Comparison of ENCODE assay signal across 8 mouse cellular contexts in the genomic region with DNA sequence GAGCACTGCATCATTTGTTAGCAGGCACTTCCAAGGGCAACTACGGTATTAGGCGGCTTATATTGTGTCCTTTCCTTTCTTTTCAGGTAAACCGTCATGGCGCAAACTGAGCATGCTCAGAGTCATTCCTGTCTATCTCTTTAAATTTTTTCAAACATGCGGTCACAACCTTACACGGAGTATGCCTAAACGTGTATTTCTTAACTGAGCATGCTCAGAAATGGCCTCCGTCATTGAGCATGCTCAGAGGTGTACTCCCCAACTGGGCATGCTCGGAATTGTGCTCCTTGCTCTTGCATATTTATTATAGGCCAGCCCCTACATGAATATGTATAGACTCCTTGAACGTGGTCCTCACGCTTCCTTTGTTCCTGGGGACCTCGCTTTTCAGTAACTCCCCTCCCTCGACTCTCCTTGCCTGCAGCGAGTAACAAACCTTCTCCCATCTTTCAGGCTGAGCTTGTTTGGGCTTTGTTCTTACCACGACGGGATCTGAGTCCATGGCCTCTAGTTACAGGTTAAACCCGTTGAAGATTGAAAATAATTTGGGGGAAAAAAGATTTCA. TPM values are rescaled to one million over a fixed set of nuclear protein-coding genes. Genes with fewer than 3 reads are reported as not detected.
DNase-seq lines count a peak whose midpoint lies in the region; ATAC-seq and TF ChIP-seq lines count a peak whose summit lies in the region.

No protein-coding gene starts in this region.

- DNase-seq in CH12.LX (ENCODE audit: extremely low read depth) = peak; percentile 91
- DNase-seq in c-Kit-negative CD71-positive TER-119-positive erythroid progenitor cells, embryonic 14.5 days (ENCODE audit: low read depth, low spot score) = peak; percentile 60
- DNase-seq in fibroblast of lung, adult 2 months (ENCODE audit: low read depth) = peak; percentile 69
- DNase-seq in kidney, postnatal 14 days = peak; percentile 91
- peak; percentile 93 for DNase-seq in naive thymus-derived CD4-positive, alpha-beta T cell, adult 2 months (ENCODE audit: low read depth)
- peak; percentile 75 for DNase-seq in stomach, postnatal 0 days (ENCODE audit: low spot score)

- no peak for TF ChIP-seq CTCF in CH12.LX (conservative IDR thresholded peaks at IDR 0.05 in 1 of 2, IDR thresholded peaks at IDR 0.05 in 1 of 2; ENCODE audit: low read depth in 2 of 2, low read length in 2 of 2)
- TF ChIP-seq CTCF in stomach, postnatal 0 days (IDR thresholded peaks at IDR 0.05; ENCODE audit: low read depth) = peak; percentile 21; the same call in 1 of the 2 replicates

- peak overlapping the region; percentile 49 to 65 (median 58) for H3K4me3 ChIP-seq in CH12.LX (replicated peaks in 1 of 3; ENCODE audit: low read depth in 2 of 3, low read length in 2 of 3, poor library complexity in 1 of 3)
- peak overlapping the region; percentile 38 to 39; a peak in 3 of 4 replicates for H3K4me3 ChIP-seq in heart, embryonic 14.5 days (ENCODE audit: control insufficient read depth in 1 of 2, insufficient read depth in 1 of 2, low read depth in 1 of 2, low read length in 2 of 2)
- H3K4me3 ChIP-seq in liver, embryonic 12.5 days = peak overlapping the region; percentile 51
- peak overlapping the region; percentile 31 for H3K4me3 ChIP-seq in stomach, postnatal 0 days (ENCODE audit: low read depth, low read length)

- H3K27me3 ChIP-seq in CH12.LX (replicated peaks) = no peaks in the 10 kb centered on the region
- H3K27me3 ChIP-seq in heart, embryonic 14.5 days (ENCODE audit: control insufficient read depth, insufficient read depth, low read length) = peaks cover 5% of the 10 kb centered on the region
- H3K27me3 ChIP-seq in liver, embryonic 12.5 days (replicated peaks) = no peaks in the 10 kb centered on the region
- no peaks in the 10 kb centered on the region for H3K27me3 ChIP-seq in stomach, postnatal 0 days (ENCODE audit: control insufficient read depth, insufficient read depth, low read length)

- peak overlapping the region; percentile 73 for H3K27ac ChIP-seq in CH12.LX (ENCODE audit: insufficient read depth, low read depth)
- H3K27ac ChIP-seq in heart, embryonic 14.5 days (replicated peaks in 1 of 2; ENCODE audit: control insufficient read depth in 1 of 2, insufficient read depth in 1 of 2, low read depth in 2 of 2, low read length in 2 of 2) = peak overlapping the region; percentile 78 to 89
- H3K27ac ChIP-seq in liver, embryonic 12.5 days = peak overlapping the region; percentile 86
- peak overlapping the region; percentile 79 for H3K27ac ChIP-seq in stomach, postnatal 0 days (replicated peaks)

- H3K9ac ChIP-seq in CH12.LX (ENCODE audit: insufficient read depth, low read depth) = peak overlapping the region; percentile 76
- peak overlapping the region; percentile 54 for H3K9ac ChIP-seq in heart, embryonic 14.5 days (ENCODE audit: low read length)
- H3K9ac ChIP-seq in liver, embryonic 12.5 days = peak overlapping the region; percentile 62
- peak overlapping the region; percentile 31; the same call in 1 of the 2 replicates for H3K9ac ChIP-seq in stomach, postnatal 0 days (ENCODE audit: low read length)

- ATAC-seq in heart, embryonic 14.5 days (ENCODE audit: insufficient number of reproducible peaks, insufficient read depth, low FRiP score, low read depth) = peak; percentile 98
- ATAC-seq in liver, embryonic 12.5 days = peak; percentile 97
- peak; percentile 98 for ATAC-seq in stomach, postnatal 0 days (ENCODE audit: low FRiP score, low TSS enrichment)

- TF ChIP-seq POLR2A in CH12.LX (IDR thresholded peaks at IDR 0.05; ENCODE audit: low read depth, low read length) = peak; percentile 60

- WGBS in heart, embryonic 14.5 days = 10% methylated on average over 17 of the region's 17 CpGs
- 3% methylated on average over 17 of the region's 17 CpGs for WGBS in liver, embryonic 12.5 days (ENCODE audit: insufficient replicate concordance)
- WGBS in stomach, postnatal 0 days = 10% methylated on average over 17 of the region's 17 CpGs

- H3K4me2 ChIP-seq in CH12.LX (ENCODE audit: insufficient read depth, low read depth, poor library complexity, severe bottlenecking) = peak overlapping the region; percentile 60
- peak overlapping the region; percentile 61 for H3K4me2 ChIP-seq in heart, embryonic 14.5 days (ENCODE audit: low read length)
- H3K4me2 ChIP-seq in liver, embryonic 12.5 days = peak overlapping the region; percentile 66
- H3K4me2 ChIP-seq in stomach, postnatal 0 days (replicated peaks; ENCODE audit: low read depth) = peak overlapping the region; percentile 51

- no peak for TF ChIP-seq EP300 in CH12.LX (IDR thresholded peaks at IDR 0.05; ENCODE audit: low read length)
- no peak for TF ChIP-seq EP300 in stomach, postnatal 0 days (optimal IDR thresholded peaks at IDR 0.05)

- no peaks in the 10 kb centered on the region for H3K36me3 ChIP-seq in CH12.LX (replicated peaks in 1 of 2; ENCODE audit: control insufficient read depth in 1 of 2, insufficient read depth in 1 of 2, low read length in 1 of 2)
- no peaks in the 10 kb centered on the region for H3K36me3 ChIP-seq in heart, embryonic 14.5 days (ENCODE audit: control insufficient read depth, insufficient read depth, low read length)
- H3K36me3 ChIP-seq in liver, embryonic 12.5 days = no peaks in the 10 kb centered on the region
- no peaks in the 10 kb centered on the region for H3K36me3 ChIP-seq in stomach, postnatal 0 days (ENCODE audit: control insufficient read depth, insufficient read depth, low read length)

- no peaks in the 10 kb centered on the region for H3K9me3 ChIP-seq in CH12.LX (replicated peaks; ENCODE audit: low read length)
- no peaks in the 10 kb centered on the region for H3K9me3 ChIP-seq in heart, embryonic 14.5 days (ENCODE audit: control insufficient read depth, low read length)
- H3K9me3 ChIP-seq in liver, embryonic 12.5 days (replicated peaks) = no peaks in the 10 kb centered on the region
- H3K9me3 ChIP-seq in stomach, postnatal 0 days (ENCODE audit: control insufficient read depth, low read length) = no peaks in the 10 kb centered on the region

- dilution Hi-C loops in CH12.LX (cut with MboI; ENCODE audit: extremely low pct_ligation_motif_present, extremely low pct_unique_long_range_greater_than_20kb, low sequenced_read_pairs) = no loop called here

- H3K79me2 ChIP-seq in CH12.LX (replicated peaks; ENCODE audit: control insufficient read depth, extremely low read depth, insufficient read depth, poor library complexity, severe bottlenecking) = no peaks in the 10 kb centered on the region

- no peak for TF ChIP-seq RAD21 in CH12.LX (IDR thresholded peaks at IDR 0.05; ENCODE audit: low read depth, low read length)

- in situ Hi-C loops in CH12.LX (cut with MboI; ENCODE audit: low pct_ligation_motif_present, low pct_unique_long_range_greater_than_20kb, low sequenced_read_pairs) = loop anchor here (25.0 kb wide), 2 partner anchors 232 to 432 kb away; partner anchors contain the start of genes Gpr82 and Nyx

- no peaks in the 10 kb centered on the region for H3K4me1 ChIP-seq in CH12.LX (ENCODE audit: control insufficient read depth in 1 of 2, insufficient read depth in 2 of 2)
- H3K4me1 ChIP-seq in heart, embryonic 14.5 days (ENCODE audit: control insufficient read depth in 2 of 2, insufficient read depth in 2 of 2, low read length in 2 of 2) = no peaks in the 10 kb centered on the region
- peaks cover 36% of the 10 kb centered on the region for H3K4me1 ChIP-seq in liver, embryonic 12.5 days
- H3K4me1 ChIP-seq in stomach, postnatal 0 days (replicated peaks; ENCODE audit: control insufficient read depth, insufficient read depth) = no peaks in the 10 kb centered on the region

TF ChIP-seq in CH12.LX, 34 proteins besides CTCF, POLR2A, EP300 and RAD21 (continues in another document):
- TF ChIP-seq SMC3 (IDR thresholded peaks at IDR 0.05; ENCODE audit: low read depth, low read length) (no peak), MAX (IDR thresholded peaks at IDR 0.05; ENCODE audit: low read length) (peak; percentile 73), BHLHE40 (IDR thresholded peaks at IDR 0.05; ENCODE audit: low read depth, low read length) (peak; percentile 74), CHD1 (IDR thresholded peaks at IDR 0.05; ENCODE audit: low read depth, low read length) (no peak), KAT2A (IDR thresholded peaks at IDR 0.05; ENCODE audit: insufficient replicate concordance, low read length) (0 out of 2 replicates have a peak, but pooled peaks have one; percentile 27), USF2 (conservative IDR thresholded peaks at IDR 0.05; ENCODE audit: low read depth, low read length) (no peak), HCFC1 (IDR thresholded peaks at IDR 0.05; ENCODE audit: low read depth, low read length) (peak; percentile 69), USF1 (IDR thresholded peaks at IDR 0.05; ENCODE audit: low read depth, low read length) (no peak), TBP (conservative IDR thresholded peaks at IDR 0.05; ENCODE audit: low read depth, low read length) (peak; percentile 54; the same call in 1 of the 2 replicates), CHD2 (IDR thresholded peaks at IDR 0.05; ENCODE audit: low read length) (no peak), UBTF (IDR thresholded peaks at IDR 0.05; ENCODE audit: low read depth, low read length) (no peak), MYC (IDR thresholded peaks at IDR 0.05; ENCODE audit: low read depth, low read length) (peak; percentile 88), ZKSCAN1 (IDR thresholded peaks at IDR 0.05; ENCODE audit: borderline replicate concordance, low read depth, low read length) (no peak), IRF4 (IDR thresholded peaks at IDR 0.05; ENCODE audit: low read depth, low read length) (no peak), RCOR1 (conservative IDR thresholded peaks at IDR 0.05; ENCODE audit: low read depth, low read length) (no peak), MEF2A (IDR thresholded peaks at IDR 0.05; ENCODE audit: borderline replicate concordance, low read depth, low read length) (no peak), ZC3H11A (IDR thresholded peaks at IDR 0.05; ENCODE audit: low read depth, low read length) (no peak), NRF1 (IDR thresholded peaks at IDR 0.05; ENCODE audit: low read depth, low read length) (peak; percentile 96), SIN3A (IDR thresholded peaks at IDR 0.05; ENCODE audit: low read length) (peak; percentile 74; the same call in 1 of the 2 replicates), MAZ (IDR thresholded peaks at IDR 0.05; ENCODE audit: low read depth, low read length) (no peak), ZMIZ1 (IDR thresholded peaks at IDR 0.05; ENCODE audit: low read depth, low read length) (no peak), ETS1 (conservative IDR thresholded peaks at IDR 0.05; ENCODE audit: low read depth, low read length) (peak; percentile 42)

RNA-seq across cellular contexts. Expression of gene Ddx3x, which starts 50.1 kb away (rescaled TPM):
- total RNA-seq in CH12.LX (2012; rRNA removed) = 104 and 164 TPM in 2 replicates
- total RNA-seq in CH12.LX (2014; rRNA removed) = 196 and 197 TPM in 2 replicates
- polyA plus RNA-seq in CH12.LX (2012; ENCODE audit: insufficient read length, low read depth) = 329 and 383 TPM in 2 replicates
- 83.7 and 98.7 TPM in 2 replicates for polyA plus RNA-seq in heart, embryonic 14.5 days (2014; fragmentation: Nextera tagmentation; extraction: Ambion mirVana)
- 89.7 and 94.7 TPM in 2 replicates for polyA plus RNA-seq in liver, embryonic 12.5 days (2016; fragmentation: Nextera tagmentation; extraction: Ambion mirVana)
- polyA plus RNA-seq in stomach, postnatal 0 days (2015; fragmentation: Nextera tagmentation; extraction: Ambion mirVana) = 73.9 and 74.3 TPM in 2 replicates

Comparison
In these comparisons a context has a peak if more than half of its experiments do, and no peak if none do; other contexts are left out.
1. Peak in every context shown above with its lines: DNase-seq, ATAC-seq, H3K4me3 ChIP-seq and H3K27ac ChIP-seq.